Mouse (Mus musculus) bone marrow macrophage, adult 2 months (primary cell): Measurements from ENCODE around the gene Sec22c. TPM values are rescaled to one million over a fixed set of nuclear protein-coding genes. Genes with fewer than 3 reads are reported as not detected.

Source experiments
- H3K27ac ChIP-seq: 2 replicates; pipeline ENCODE4 v1.5.1; 2012; ENCODE audit warnings: low read depth, low read length; ENCODE audit not compliant: insufficient read depth
- H3K4me1 ChIP-seq: 2 replicates; pipeline ENCODE4 v1.6.1; 2012; ENCODE audit warnings: low read length; ENCODE audit not compliant: control insufficient read depth, insufficient read depth
- H3K4me3 ChIP-seq: 2 replicates; pipeline ENCODE4 v1.5.1; 2012; ENCODE audit warnings: mild to moderate bottlenecking, low read length, moderate library complexity; ENCODE audit not compliant: insufficient read depth
- CTCF ChIP-seq: IDR thresholded peaks from 2 replicates; pipeline ENCODE4 v1.5.1; 2012; ENCODE audit warnings: low read depth, mild to moderate bottlenecking, low read length, moderate library complexity
- POLR2A ChIP-seq: IDR thresholded peaks from 2 replicates; pipeline ENCODE4 v1.6.1; 2012; ENCODE audit warnings: mild to moderate bottlenecking, low read depth, low read length, borderline replicate concordance
- polyA plus RNA-seq: library from polyadenylated mRNA; stranded (reverse); fragments of >200 nt; gene quantifications from 2 replicates; pipeline ENCODE4 v1.2.4, GENCODE M21; 2012; ENCODE audit not compliant: missing spikeins, insufficient read depth, insufficient read length

Sec22c gene
- polyA plus RNA-seq, 1 experiment = 14.2 TPM

DNA sequence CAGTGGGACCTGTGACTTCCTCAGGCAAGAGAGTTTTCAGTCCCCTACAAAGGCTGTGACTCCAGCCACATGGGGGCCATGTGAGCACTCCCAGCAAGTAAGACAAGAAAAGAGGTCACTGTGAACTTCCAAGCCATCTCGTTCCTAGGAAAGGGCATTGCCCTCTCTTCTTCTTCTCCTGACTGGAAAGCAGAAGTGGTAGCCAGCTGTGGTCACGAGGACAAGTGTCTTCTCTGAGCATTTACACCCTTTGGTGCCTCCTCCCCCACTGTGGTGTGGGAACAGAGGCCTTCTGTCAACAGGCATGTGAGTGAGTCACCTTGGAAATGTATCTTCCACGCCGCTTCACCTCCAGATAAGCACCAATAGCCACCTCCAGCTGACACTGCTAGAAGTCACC is 73.3 kb downstream of the Sec22c start:
- H3K4me1 ChIP-seq = peaks cover 53% of the 10 kb centered on the region
- no peak for TF ChIP-seq CTCF
- H3K4me3 ChIP-seq = no peak overlapping the region
- peak overlapping the region; percentile 60 for H3K27ac ChIP-seq

GRCm38 (mm10) chr9:121630627-121631026 is 74.7 kb downstream of the Sec22c start:
- Histone ChIP-seq H3K4me3 (no peak overlapping the region), H3K27ac (no peak overlapping the region), H3K4me1 (peaks cover 43% of the 10 kb centered on the region)
- TF ChIP-seq CTCF = no peak
- TF ChIP-seq POLR2A = no peak

Other genes with a start within 250 kb of the Sec22c start
- not detected in 2 replicates for gene Cck, start 209.8 kb downstream of the Sec22c start, polyA plus RNA-seq
- 11.5 and 11.8 TPM in 2 replicates for gene Lyzl4, start 63.4 kb downstream of the Sec22c start, polyA plus RNA-seq
- gene Vipr1, start 62.8 kb downstream of the Sec22c start, polyA plus RNA-seq = 4.1 and 4.8 TPM in 2 replicates
- gene Ss18l2, start 4.8 kb upstream of the Sec22c start, polyA plus RNA-seq = 27.5 and 34.0 TPM in 2 replicates
- gene Nktr, start 13.7 kb upstream of the Sec22c start, polyA plus RNA-seq = 109 and 111 TPM in 2 replicates
- 0.38 and 0.39 TPM in 2 replicates for gene Zfp651, start 53.8 kb upstream of the Sec22c start, polyA plus RNA-seq
- not detected in 2 replicates for gene Klhl40, start 72.1 kb upstream of the Sec22c start, polyA plus RNA-seq
- not detected in 2 replicates for gene Hhatl, start 87.0 kb upstream of the Sec22c start, polyA plus RNA-seq
- not detected in 2 replicates for gene Ccdc13, start 134.0 kb upstream of the Sec22c start, polyA plus RNA-seq
- gene Higd1a, start 152.9 kb upstream of the Sec22c start, polyA plus RNA-seq = 45.9 and 52.3 TPM in 2 replicates
- not detected in 2 replicates for gene Ackr2, start 192.9 kb upstream of the Sec22c start, polyA plus RNA-seq
- not detected in 2 replicates for gene Cyp8b1, start 210.8 kb upstream of the Sec22c start, polyA plus RNA-seq
- gene Fam198a, start 245.5 kb upstream of the Sec22c start, polyA plus RNA-seq = not detected in 2 replicates